Mouse (Mus musculus): ENCODE measurements around the gene Ift122. TPM values are rescaled to one million over a fixed set of nuclear protein-coding genes. Genes with fewer than 3 reads are reported as not detected.

The Ift122 gene
- polyA plus RNA-seq, 1 experiment, result 3.6 TPM

GRCm38 (mm10) chr6:115901062-115901461, 47.8 kb downstream of the Ift122 start:
- Histone ChIP-seq H3K27ac (ENCODE audit: control insufficient read depth, insufficient read depth, low read depth, low read length, poor library complexity) (no peak overlapping the region), H3K4me1 (ENCODE audit: control insufficient read depth, insufficient read depth, low read length) (peaks cover 3% of the 10 kb centered on the region), H3K4me3 (replicated peaks; ENCODE audit: control insufficient read depth, low read depth, low read length) (no peak overlapping the region)
- TF ChIP-seq CTCF (IDR thresholded peaks at IDR 0.05; ENCODE audit: control insufficient read depth, insufficient read depth, low read length) (peak; percentile 86), POLR2A (IDR thresholded peaks at IDR 0.05; ENCODE audit: borderline replicate concordance, control insufficient read depth, low read depth, low read length) (no peak)
- 2% methylated on average over 3 of the region's 3 CpGs for WGBS

GRCm38 (mm10) chr6:115901489-115901931, 48.2 kb downstream of the Ift122 start:
- H3K4me1 ChIP-seq (ENCODE audit: control insufficient read depth, insufficient read depth, low read length), result peaks cover 3% of the 10 kb centered on the region
- H3K27ac ChIP-seq (ENCODE audit: control insufficient read depth, insufficient read depth, low read depth, low read length, poor library complexity), result no peak overlapping the region

GRCm38 (mm10) chr6:115902545-115902944, 49.3 kb downstream of the Ift122 start:
- Histone ChIP-seq H3K27ac (ENCODE audit: control insufficient read depth, insufficient read depth, low read depth, low read length, poor library complexity) (no peak overlapping the region), H3K4me1 (ENCODE audit: control insufficient read depth, insufficient read depth, low read length) (peaks cover 5% of the 10 kb centered on the region), H3K4me3 (replicated peaks; ENCODE audit: control insufficient read depth, low read depth, low read length) (no peak overlapping the region)
- WGBS, result 83% methylated on average over 3 of the region's 3 CpGs
- TF ChIP-seq POLR2A (IDR thresholded peaks at IDR 0.05; ENCODE audit: borderline replicate concordance, control insufficient read depth, low read depth, low read length) (no peak), CTCF (IDR thresholded peaks at IDR 0.05; ENCODE audit: control insufficient read depth, insufficient read depth, low read length) (no peak)

More at GRCm38 (mm10) chr6:115901489-115901931, 48.2 kb downstream of the Ift122 start:
- TF ChIP-seq CTCF (IDR thresholded peaks at IDR 0.05; ENCODE audit: control insufficient read depth, insufficient read depth, low read length), result no peak
- no peak for TF ChIP-seq POLR2A (IDR thresholded peaks at IDR 0.05; ENCODE audit: borderline replicate concordance, control insufficient read depth, low read depth, low read length)
- H3K4me3 ChIP-seq (replicated peaks; ENCODE audit: control insufficient read depth, low read depth, low read length), result no peak overlapping the region
- 76% methylated on average over 8 of the region's 8 CpGs for WGBS

GRCm38 (mm10) chr6:115905568-115905967, 52.3 kb downstream of the Ift122 start:
- Histone ChIP-seq H3K4me3 (replicated peaks; ENCODE audit: control insufficient read depth, low read depth, low read length) (no peak overlapping the region), H3K27ac (ENCODE audit: control insufficient read depth, insufficient read depth, low read depth, low read length, poor library complexity) (no peak overlapping the region), H3K4me1 (ENCODE audit: control insufficient read depth, insufficient read depth, low read length) (peaks cover 10% of the 10 kb centered on the region)
- TF ChIP-seq POLR2A (IDR thresholded peaks at IDR 0.05; ENCODE audit: borderline replicate concordance, control insufficient read depth, low read depth, low read length) (no peak), CTCF (IDR thresholded peaks at IDR 0.05; ENCODE audit: control insufficient read depth, insufficient read depth, low read length) (no peak)
- 82% methylated on average over 6 of the region's 6 CpGs for WGBS

GRCm38 (mm10) chr6:115906455-115906854, 53.2 kb downstream of the Ift122 start:
- TF ChIP-seq POLR2A (IDR thresholded peaks at IDR 0.05; ENCODE audit: borderline replicate concordance, control insufficient read depth, low read depth, low read length) (no peak), CTCF (IDR thresholded peaks at IDR 0.05; ENCODE audit: control insufficient read depth, insufficient read depth, low read length) (no peak)
- Histone ChIP-seq H3K4me1 (ENCODE audit: control insufficient read depth, insufficient read depth, low read length) (peaks cover 10% of the 10 kb centered on the region), H3K4me3 (replicated peaks; ENCODE audit: control insufficient read depth, low read depth, low read length) (no peak overlapping the region), H3K27ac (ENCODE audit: control insufficient read depth, insufficient read depth, low read depth, low read length, poor library complexity) (0 out of 2 replicates have a peak overlapping the region, but pooled peaks have one; percentile 9)
- WGBS, result 14% methylated on average over 1 of the region's 1 CpGs

- Histone ChIP-seq H3K27ac (ENCODE audit: control insufficient read depth, insufficient read depth, low read depth, low read length, poor library complexity) (no peak overlapping the region; the same call in 1 of the 2 replicates), H3K4me1 (ENCODE audit: control insufficient read depth, insufficient read depth, low read length) (peaks cover 10% of the 10 kb centered on the region), H3K4me3 (replicated peaks; ENCODE audit: control insufficient read depth, low read depth, low read length) (no peak overlapping the region)
- WGBS, result 30% methylated on average over 2 of the region's 2 CpGs
- no peak for TF ChIP-seq POLR2A (IDR thresholded peaks at IDR 0.05; ENCODE audit: borderline replicate concordance, control insufficient read depth, low read depth, low read length)
- no peak for TF ChIP-seq CTCF (IDR thresholded peaks at IDR 0.05; ENCODE audit: control insufficient read depth, insufficient read depth, low read length)
These were observed 53.6 kb downstream of the Ift122 start for GRCm38 (mm10) chr6:115906871-115907270.

- 37% methylated on average over 6 of the region's 6 CpGs for WGBS
- Histone ChIP-seq H3K4me1 (ENCODE audit: control insufficient read depth, insufficient read depth, low read length) (peaks cover 10% of the 10 kb centered on the region), H3K4me3 (replicated peaks; ENCODE audit: control insufficient read depth, low read depth, low read length) (no peak overlapping the region), H3K27ac (ENCODE audit: control insufficient read depth, insufficient read depth, low read depth, low read length, poor library complexity) (peak overlapping the region; percentile 65)
- TF ChIP-seq CTCF (IDR thresholded peaks at IDR 0.05; ENCODE audit: control insufficient read depth, insufficient read depth, low read length), result no peak
- TF ChIP-seq POLR2A (IDR thresholded peaks at IDR 0.05; ENCODE audit: borderline replicate concordance, control insufficient read depth, low read depth, low read length), result no peak
These were observed 55.2 kb downstream of the Ift122 start for GRCm38 (mm10) chr6:115908421-115908982.

- no peak overlapping the region for H3K4me3 ChIP-seq (replicated peaks; ENCODE audit: control insufficient read depth, low read depth, low read length)
- TF ChIP-seq POLR2A (IDR thresholded peaks at IDR 0.05; ENCODE audit: borderline replicate concordance, control insufficient read depth, low read depth, low read length) (no peak), CTCF (IDR thresholded peaks at IDR 0.05; ENCODE audit: control insufficient read depth, insufficient read depth, low read length) (no peak)
- peaks cover 10% of the 10 kb centered on the region for H3K4me1 ChIP-seq (ENCODE audit: control insufficient read depth, insufficient read depth, low read length)
- peak overlapping the region; percentile 66 for H3K27ac ChIP-seq (ENCODE audit: control insufficient read depth, insufficient read depth, low read depth, low read length, poor library complexity)
- WGBS, result 27% methylated on average over 3 of the region's 3 CpGs
These were observed 55.8 kb downstream of the Ift122 start for GRCm38 (mm10) chr6:115909052-115909451.
